Mouse (Mus musculus): ENCODE results near the gene Smg8. TPM values are rescaled to one million over a fixed set of nuclear protein-coding genes. Genes with fewer than 3 reads are reported as not detected.
"Not testable (repeated sequence)": the region's sequence is repeated elsewhere in the genome, so short reads cannot be mapped to it uniquely, and the experiment has no call there.

Gene Smg8
- total RNA-seq (2021) (10 to 100 TPM; 15.6 to 25.0 TPM), polyA plus RNA-seq (2012; rRNA removed) (3.4 and 5.2 TPM in 2 replicates)
- long read RNA-seq, transcript Smg8-201 (4 exons, 3,218 nt), result major isoform, 12 of 12 reads
- long read RNA-seq, partial matches to known transcripts, result 0 of 12 reads
- long read RNA-seq, other reads (novel, unspliced or antisense), result 0 of 12 reads

GRCm38 (mm10) chr11:87086290-87086984 lies at the start of gene Smg8:
Smg8 (minus strand) TSS chr11:87086774.
- peak; percentile 91 for DNase-seq

DNA sequence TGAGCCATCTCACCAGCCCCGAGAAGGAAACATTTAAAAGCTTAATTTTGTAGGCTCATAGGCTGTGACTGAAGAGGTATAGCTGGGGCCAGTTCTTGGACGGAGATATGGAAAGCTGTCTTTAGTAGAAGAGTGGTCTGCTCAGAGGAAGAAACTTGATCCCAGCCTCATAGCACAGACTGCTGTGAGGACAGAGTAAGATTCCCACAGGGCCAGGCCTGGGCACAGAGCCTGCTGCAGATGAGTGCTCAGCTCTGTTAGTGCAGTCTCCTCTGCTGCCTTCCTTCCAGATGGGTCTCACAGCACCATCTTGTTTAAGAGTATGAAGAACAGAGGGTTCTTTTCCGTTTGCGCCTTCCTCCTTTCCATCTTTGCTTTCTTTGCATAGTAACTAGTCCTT lies 49.7 kb upstream of the Smg8 start:
- DNase-seq, result no peak

DNA sequence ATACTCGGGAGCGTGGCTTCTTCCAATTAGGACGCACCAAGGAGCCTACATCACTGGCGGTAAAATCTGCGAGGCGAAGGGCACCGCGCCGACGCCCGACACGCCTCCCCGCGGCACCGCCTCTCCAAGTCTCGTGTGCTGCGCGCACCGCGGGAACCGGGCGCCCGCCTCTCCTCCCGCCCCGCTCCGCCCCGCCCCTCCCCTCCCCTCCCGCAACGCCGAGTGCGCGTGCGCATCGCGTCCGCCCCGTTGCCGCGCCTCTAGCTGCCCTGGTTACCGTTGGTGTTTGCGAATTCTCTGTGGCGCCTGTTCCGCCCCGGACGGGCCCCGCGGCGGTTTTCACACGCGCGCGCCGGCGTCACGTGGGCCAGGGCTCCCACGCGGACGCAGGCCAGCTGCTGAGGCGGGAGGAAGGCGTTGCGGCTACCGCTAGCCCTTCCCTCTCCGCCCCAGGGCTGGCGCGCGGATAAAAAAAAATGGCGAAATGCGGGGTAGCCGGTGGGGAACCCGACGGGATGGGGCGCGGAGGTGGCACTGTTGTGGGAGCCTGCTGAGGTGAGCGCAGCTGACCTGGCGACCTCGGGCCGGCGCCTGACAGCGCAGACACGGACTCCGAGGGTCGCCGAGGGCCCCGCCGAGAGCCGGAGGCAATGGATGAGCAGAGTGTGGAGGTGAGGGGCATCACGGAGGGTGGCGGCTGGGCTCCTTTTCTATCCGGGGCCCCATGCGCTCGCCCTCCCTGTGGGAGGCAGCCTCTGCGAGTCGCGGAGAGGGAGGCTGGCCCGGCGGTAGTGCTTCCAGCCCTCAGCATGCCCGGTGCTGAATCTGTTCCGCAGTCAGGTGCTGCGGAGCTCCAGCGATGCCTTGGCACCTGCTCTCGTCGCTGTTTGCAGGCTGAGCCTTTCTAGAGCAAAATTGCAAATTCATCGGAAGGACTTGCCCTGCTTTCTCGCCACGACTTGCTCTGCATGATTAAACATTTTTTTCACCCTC lies 40.5 kb upstream of the Smg8 start, which contains the start of gene Trim37:
Gene Trim37, plus strand, starts transcription at position 254 of the 993 bp plus-strand sequence.
- DNase-seq, result peak; percentile 93

GRCm38 (mm10) chr11:87126281-87126823 lies 39.8 kb upstream of the Smg8 start:
- no peak for DNase-seq

DNA sequence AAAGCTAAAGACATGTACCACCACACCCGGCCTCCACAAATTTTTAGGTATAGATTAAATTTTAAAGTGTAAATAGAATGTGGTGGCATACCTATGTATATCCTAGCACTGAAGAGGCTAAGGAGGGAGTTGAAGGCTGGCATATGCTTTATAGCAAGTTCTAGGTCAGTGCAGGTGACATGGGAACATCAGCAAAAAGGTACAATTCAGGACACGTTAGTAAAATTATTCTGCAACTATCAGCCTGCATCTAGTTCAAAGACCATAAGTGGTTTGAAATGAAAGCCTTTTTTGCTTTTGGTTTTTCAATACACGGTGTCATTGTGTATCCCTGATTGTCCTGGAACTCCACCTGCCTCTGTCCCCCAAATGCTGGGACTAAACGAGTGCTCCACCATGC lies 39.0 kb upstream of the Smg8 start:
- no peak for DNase-seq

GRCm38 (mm10) chr11:87121864-87122263 lies 35.3 kb upstream of the Smg8 start:
- DNase-seq, result no peak

DNA sequence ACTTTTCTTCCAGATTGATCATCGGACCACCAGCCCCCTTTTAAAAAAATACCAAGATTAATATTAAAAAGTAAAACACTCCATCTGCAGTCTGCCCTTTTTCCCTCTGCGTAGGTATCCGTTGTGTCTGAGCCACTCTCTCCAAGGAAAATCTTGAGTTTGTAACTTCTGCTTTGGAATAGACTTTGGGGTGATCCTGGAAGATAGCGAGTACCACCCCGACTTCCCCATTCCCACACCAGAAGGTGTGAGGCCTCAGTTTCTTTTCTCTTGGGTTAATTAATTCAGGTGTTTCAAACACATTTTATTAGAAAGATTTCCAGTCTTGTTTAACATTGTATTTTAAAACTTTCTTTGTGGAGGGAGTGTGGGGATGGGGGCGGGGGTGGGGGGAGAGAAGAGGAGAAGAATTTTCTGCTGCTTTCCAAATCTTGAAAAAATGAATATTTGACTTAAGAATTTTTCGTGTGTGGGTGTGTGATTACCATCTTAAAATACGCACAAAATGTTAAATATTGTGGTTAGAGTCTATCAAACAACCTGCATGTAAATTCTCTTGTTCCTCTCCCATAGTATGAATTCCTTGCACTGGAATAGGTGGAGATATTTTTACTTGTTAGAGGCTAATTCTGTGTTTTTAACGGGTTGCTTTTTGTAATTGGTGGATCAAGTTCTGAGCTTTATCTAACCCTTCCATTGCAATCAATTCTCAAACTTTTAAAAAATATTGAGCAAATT lies 23.8 kb upstream of the Smg8 start:
- no peak for DNase-seq

GRCm38 (mm10) chr11:87109519-87110171 lies 23.1 kb upstream of the Smg8 start:
- DNase-seq, result peak; percentile 45

DNA sequence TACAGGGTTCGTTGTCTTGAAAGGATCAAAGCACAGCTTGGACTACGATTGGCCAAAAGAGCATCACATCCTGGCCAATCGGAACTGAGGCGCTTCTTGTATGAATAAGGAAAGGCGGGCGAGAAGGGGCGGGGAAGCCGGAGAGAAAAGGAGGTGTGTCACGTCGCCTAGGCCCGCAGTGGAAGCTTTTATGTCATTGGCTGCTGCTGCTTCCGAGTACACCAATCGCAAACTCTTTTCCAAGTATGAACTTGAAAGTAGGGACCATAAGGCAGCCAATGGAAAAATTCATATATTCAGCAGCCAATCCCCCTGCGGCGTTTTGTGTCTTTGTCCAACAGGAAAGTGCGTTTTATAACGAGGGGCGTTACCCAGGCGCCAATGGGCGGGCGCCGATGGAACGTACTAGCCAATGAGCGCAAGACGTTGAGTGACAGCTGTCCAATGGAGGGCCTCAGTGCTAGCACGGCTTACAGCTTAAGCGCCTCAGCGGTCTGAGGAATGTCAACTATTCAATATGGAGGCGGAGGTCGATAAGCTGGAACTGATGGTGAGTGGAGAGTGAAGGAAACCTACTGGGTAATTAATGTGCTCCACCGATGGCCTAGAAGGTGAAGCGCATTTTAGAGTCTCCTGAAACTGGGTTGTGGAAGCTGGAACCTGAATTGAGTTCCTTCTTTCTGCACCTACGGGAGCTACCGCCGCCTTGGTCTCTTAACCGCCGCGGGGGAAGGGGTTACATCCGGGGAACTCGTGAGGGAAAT lies 22.4 kb upstream of the Smg8 start, which contains the start of gene Ska2:
Gene Ska2, plus strand, starts transcription at position 480 of the 764 bp plus-strand sequence.
- DNase-seq, result peak; percentile 98

- no peak for DNase-seq
These were observed 21.8 kb upstream of the Smg8 start, which contains the start of gene Prr11 for GRCm38 (mm10) chr11:87108409-87108754. Prr11 (minus strand) TSS chr11:87108708.

GRCm38 (mm10) chr11:87087142-87087541 lies 568 bp upstream of the Smg8 start:
- no peak for DNase-seq

GRCm38 (mm10) chr11:87085461-87085860 lies 1.1 kb downstream of the Smg8 start:
- DNase-seq, result no peak

DNA sequence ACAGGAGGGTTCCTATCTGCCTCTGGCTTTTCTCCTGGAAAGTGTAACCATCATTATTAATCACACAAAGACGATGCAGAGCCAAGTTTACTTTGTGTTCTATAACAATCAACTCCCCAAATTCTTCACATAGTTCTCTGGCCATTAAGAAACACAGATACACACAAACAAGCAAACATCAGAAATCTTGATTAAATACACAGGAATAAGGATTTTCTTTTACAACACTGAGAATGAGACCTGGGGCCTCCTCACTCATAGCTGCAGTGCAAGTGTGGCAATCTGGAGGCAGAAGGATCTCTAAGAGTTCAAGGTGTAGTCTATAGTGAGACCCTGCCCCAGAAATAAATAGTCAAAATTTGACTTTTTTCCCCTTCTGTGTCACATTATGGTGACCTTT lies 2.9 kb downstream of the Smg8 start:
- no peak for DNase-seq

DNA sequence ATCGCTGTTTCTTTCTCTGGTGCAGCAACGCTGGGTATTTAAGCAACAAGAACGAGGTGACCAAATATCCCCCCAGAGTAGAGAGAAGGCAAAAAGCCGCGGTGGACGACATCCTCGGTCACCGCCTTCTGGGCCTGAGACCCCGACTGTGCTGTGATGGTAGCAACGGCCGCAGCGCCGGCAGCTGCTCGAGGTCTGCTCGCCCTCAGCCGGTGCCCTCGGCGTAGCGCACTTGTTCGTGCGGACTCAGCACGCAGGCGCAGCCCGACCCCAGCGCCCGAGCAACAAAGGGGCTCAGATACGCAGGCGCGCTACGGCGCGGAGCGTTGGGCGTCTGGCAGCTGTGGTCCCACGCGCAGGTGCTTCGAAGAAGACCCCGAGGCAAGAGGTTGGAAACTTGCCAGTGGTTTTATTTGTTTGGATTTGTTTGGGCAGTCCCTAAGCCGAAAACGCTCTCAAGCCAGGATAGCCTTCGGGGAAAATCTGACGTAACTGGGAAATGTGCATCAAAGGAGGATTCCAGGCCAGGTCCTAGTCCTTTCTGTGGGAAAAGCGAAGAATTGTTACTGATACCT lies 12.6 kb downstream of the Smg8 start, which contains the start of gene Gdpd1:
Gene Gdpd1, minus strand, starts transcription at position 197 of the 575 bp plus-strand sequence.
- peak; percentile 93 for DNase-seq

DNA sequence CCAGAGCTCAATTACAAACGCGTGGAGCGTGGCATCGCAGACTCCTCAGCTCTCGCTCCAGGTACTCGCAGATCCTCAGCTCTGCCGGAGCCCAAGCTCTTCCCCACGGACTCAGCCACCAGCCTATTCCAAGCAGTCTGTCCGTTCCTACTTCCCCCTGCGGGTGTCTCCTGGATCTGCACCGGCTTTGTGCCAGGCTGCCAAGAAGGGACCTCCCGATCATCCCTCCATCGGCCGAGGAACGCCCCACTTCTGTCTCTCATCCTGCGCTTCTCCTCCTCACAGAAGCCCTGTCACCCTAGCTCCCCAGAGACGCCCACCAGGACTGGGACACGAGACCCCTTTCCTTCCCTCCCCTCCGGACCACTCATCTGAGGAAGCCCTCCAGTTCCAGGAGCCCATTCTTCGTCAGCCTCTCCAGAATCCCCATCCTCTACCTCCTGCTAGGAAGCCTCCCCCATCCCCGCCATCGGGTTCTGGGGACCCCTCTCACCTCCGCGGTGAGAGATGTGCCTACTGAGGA lies 13.2 kb downstream of the Smg8 start:
- peak; percentile 80 for DNase-seq

- DNase-seq, result no peak
These were observed 24.5 kb downstream of the Smg8 start for GRCm38 (mm10) chr11:87062087-87062486.

- DNase-seq, result no peak
These were observed 26.2 kb downstream of the Smg8 start for GRCm38 (mm10) chr11:87060410-87060809.

DNA sequence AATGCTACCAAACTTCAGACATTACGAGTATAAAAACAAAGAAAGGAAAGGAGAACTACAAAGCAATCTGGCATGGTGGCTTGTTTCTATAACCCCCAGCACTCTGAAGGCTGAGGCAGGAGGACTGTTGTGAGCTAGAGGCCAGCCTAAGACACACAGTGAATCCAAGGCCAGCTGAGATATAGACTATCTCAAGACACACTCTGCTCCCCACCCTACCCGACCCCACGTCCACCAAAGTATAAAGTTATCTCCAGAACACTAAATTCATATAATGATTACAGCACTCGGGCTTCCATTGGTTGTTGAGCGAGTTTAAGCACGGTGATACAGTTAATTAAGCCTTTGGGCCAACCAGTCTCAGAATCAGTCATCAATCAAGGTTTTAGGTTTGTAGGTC lies 30.3 kb downstream of the Smg8 start:
- no peak for DNase-seq

DNA sequence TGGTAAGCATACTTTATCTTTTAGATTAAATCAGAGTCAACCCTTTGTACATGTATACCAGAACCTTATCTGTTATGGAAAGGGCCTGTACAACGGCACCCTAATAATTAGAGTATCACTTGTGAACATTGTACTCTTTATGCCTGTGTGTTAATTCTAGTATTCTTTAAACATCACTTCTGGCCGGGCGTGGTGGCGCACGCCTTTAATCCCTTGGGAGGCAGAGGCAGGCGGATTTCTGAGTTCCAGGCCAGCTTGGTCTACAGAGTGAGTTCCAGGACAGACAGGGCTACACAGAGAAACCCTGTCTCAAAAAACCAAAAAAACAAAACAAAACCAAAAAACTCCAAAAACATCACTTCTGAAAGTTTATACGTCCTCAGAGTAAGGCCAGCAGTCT lies 37.7 kb downstream of the Smg8 start:
- DNase-seq, result not testable (repeated sequence)
